Mouse (Mus musculus) spleen, adult 12 weeks (tissue): Measurements from ENCODE around the gene Nedd9.
"Not testable (repeated sequence)": the region's sequence is repeated elsewhere in the genome, so short reads cannot be mapped to it uniquely, and the experiment has no call there.

Source experiments
- DNase-seq: peaks from one replicate; pipeline ENCODE4 v3.0.0; 2022; ENCODE audit warnings: low spot score

The Nedd9 gene

DNA sequence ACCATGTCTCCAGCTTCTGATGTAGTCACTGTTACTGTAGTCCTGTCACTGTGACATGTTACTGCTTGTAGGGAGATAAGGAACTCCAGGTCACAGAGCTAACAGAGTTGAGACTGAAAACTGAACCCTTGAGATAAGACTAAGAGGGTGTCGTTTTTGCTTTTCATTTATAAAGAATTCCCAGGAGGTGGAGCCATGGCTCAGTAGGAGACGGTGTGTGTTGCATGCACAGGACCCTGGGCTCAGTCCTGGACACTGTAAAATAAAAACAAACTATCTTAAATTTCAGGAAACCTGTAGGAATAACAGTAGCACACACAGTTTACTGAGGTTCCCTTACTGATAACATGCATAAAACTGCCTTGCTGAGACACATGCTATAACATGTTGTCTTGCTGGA lies 188.6 kb downstream of the Nedd9 start:
- no peak for DNase-seq

DNA sequence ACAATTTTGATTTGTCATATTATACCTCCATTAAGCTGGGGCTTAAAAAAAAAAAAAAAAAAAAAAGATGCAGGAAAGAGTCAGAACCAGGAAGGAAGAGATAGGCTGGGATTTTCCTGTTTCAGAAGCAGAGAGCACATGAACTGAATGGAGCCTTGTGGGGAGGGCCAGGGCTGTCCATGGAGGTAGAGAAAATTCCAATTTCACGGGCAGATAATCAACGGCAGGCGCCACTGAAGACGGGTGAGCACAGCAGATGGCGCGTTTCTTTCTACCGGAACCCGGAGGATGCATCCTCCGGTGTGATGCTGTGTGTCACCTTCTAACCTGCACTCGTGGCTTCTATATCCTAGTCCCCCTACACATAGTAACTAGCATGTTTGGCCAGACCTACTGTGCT lies 190.8 kb downstream of the Nedd9 start:
- DNase-seq = no peak

DNA sequence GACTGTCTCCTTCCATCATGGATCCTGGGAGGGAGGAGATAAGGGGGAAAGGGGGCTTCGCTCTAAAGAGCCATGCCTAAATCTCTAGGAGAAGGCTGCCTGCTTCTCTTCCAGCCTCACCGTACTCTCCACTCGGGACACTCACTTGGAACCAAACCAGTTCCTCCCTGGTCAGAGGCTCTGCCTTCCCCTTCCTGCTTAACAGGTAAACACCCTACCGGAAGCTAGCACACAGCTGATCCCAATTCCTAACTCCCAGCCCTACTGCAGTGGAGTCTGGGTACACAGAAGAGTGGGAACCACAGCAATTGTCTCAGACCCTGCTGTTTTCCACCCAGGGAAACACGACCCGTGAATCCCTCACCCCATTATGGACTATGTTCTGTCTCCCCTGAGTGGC lies 191.3 kb downstream of the Nedd9 start:
- DNase-seq = no peak

DNA sequence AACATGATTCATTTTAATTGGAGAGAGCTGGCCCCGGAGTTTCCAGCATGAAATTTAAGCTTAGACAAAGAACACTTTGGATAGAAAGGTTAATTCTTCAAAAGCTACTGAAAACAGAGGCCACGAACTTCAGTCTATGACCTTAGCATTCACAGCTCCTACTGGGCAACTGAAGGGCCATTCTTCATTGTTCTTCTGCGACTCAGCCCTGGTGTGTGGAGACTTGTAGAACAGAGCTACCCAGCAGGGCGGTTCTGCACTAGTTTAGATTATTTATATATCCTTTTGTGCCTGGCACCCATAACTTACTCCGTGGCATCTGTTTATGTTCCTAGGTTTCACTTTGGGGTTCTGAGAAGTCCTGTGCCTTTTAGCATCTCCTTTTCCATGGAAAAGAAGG lies 193.6 kb downstream of the Nedd9 start:
- DNase-seq = no peak

DNA sequence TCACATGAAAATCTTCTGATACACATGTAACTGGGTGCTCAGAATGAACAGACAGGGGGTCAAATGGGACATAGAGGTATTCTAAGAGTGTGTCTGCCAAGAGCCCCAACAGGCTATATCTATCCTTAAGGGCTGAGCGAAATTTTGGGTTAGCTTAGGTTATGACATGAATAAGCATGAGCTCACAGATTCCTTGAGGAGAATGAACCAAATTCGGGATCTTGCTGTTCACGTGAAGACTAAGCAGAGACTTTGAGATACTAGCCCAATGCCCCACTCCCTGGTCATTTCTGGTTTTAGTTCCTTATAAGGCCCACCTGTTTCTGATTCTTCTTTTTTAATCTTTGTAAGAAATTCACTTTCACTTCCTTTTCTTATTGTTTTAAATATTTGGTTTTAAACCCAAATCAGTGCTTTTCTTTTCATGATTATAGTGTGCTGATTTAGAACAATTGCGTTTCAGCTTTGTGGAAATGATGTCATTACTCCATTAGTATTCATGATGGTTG lies 195.6 kb downstream of the Nedd9 start:
- DNase-seq = no peak

DNA sequence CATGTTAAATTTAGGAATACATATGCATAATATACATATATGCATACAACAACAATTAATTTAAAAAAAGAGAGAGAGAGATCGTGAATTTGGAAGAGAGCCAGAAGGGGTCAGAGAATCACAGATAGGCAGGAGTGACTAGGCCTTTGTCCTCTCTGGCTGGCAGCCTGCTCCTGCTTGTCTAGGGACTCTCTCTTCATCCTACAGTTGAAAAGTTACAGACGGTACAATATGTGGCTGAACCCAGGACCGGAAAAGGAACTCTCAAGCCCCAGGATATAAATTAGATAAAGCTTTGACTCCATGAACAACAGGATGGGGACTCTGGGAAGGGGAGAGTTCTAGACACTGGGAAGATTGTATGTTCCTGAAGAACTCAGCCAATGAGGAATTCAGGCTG lies 200.9 kb downstream of the Nedd9 start:
- DNase-seq = no peak

DNA sequence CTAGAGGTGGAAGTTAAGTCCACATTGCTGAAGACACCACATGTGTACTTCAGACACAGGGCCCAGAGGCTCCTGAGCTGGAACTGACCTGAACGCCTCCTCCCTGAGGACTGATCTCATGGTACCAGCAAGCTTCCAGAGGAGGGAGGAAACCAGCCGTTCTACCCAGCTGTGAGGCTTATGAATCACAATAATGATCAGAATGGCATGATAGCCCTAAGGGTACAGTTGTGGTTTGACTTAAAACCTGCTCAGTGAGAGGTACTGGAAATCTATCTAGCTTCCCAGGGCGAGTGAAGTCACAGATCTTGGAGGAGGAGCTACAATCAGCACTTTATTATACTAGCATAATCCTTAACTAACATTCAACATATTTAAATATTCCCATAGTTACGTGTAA lies 201.7 kb downstream of the Nedd9 start:
- no peak for DNase-seq

DNA sequence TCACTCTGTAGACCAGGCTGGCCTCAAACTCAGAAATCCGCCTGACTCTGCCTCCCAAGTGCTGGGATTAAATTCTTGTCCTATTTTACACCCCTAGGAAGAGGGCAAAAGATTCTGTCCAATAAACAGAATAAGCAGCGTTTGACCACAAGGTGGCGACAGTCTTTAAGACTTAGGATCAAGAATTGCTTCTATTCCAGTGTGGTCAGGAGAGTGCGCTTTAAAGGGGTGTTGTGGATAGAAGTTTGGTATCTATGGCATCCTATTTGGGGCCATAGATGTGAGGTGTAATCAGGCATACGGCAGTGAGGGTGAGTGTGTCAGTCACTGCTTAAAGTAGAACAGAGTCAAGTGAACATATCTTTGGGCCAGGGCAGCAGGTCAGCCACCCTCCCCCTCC lies 203.9 kb downstream of the Nedd9 start:
- DNase-seq = peak; percentile 18

DNA sequence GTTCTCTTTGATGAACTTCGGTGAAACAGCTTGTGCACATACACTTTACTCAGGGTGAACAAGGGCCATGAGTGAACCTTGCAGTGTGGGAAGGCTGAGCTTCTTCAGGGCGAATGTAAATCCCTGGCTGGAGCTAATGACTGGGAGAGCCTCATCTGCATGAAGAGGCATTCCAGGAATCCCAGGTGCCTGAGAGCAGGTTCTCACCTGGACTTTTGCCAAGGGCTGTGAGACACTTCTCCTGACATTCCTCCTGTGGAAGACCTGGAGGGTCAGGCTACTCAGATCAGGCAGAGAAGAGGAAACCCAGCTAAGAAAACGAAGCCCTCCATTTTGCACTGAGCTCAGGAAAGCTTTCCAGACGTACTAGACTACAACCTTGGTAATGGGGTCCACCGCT lies 206.5 kb downstream of the Nedd9 start:
- no peak for DNase-seq

DNA sequence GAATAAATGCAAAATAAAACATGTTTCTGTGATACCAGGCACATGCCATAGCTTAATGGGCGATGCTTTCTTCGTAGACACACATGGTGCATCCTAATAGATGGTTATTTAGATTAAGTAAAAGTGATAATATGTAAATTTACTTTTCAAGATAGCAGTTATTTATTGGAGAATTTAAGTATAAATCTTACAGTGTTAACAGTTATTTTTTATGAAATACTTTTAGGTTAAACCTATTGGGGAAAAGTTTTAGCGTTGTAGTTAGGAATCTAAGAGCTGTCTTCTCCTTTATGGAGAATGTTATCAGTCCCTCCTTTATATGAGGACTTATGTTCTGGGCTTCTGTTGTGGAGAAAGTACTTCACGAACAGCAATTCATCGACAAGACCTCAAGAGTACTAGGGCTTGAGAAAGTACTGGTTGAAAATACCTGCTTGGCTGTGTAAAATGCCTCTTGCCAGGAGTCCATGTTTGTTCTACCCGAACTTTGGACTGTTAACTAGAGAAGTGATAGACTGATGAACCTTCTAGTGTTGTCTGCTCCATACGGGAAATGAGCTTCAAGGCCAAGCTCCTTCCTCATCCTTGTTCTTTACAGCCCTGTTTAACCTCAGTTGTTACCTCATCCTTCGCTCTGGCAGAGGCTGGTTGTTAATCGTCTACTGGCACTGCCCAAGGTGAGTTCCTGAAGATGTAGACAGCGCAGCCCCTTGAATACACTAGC lies 213.1 kb downstream of the Nedd9 start, which contains the start of gene Gm17364:
Gene Gm17364, minus strand, starts transcription at position 51 of the 724 bp plus-strand sequence.
- DNase-seq = no peak

DNA sequence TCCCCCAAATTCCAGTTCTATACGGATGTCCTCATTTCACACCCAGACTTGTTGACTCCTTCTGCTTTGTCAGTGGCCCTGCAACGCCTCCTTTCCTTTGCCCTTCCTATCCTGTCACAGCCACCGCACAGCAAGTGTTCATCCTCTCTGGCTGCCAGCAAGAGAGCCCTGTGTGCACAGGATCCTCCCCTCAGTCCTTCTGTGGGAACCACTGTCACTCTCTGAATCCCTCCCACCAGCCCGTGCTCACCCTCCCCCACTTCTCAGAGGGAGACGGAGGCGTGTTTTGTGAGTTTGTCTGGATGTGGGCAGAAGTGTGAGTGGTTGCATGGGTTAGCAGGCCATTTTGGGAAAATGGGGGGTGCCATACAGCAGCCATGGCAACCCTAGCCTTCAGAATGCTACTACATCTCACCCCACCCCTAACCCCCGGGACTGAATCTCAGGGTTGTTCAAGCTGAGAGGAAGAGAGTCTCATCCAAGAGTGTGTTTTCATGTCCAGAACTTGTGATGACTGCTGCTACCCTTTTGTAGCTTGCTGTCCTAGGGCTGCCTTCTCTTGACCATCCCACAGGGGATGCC lies 219.2 kb downstream of the Nedd9 start:
- DNase-seq = no peak

DNA sequence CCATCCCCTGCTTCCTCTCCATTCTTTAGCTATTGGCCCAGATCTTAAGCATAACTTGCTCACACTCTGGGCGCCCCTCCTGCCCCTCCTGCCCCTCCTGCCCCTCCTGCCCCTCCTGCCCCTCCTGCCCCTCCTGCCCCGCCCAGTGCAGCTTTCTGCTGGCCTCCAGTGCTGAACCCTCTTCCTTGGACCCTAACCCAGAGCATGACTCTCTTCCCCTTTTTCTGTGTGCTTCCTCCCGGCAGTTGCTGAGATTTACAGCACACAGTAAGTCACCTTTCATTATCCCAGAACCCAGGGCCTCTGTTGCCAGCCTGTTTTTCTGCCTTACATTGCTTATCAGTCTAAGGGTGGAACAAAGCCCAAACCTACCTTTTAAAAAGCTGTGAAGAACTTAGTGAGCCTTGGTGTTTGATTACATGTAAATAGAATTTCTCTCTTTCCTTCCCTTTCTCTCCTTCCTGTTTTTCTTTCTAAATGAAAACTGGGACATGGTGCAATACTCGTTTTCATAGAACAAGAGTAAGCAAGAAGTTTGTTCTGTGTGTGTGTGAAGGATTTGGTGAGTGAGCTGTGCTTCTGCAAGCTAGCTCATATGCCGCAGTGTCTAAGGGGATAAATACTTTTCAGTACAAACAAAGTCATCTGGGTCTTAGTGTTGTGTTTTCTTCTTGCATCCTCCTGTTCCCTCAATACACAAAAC lies 223.7 kb downstream of the Nedd9 start:
- no peak for DNase-seq

DNA sequence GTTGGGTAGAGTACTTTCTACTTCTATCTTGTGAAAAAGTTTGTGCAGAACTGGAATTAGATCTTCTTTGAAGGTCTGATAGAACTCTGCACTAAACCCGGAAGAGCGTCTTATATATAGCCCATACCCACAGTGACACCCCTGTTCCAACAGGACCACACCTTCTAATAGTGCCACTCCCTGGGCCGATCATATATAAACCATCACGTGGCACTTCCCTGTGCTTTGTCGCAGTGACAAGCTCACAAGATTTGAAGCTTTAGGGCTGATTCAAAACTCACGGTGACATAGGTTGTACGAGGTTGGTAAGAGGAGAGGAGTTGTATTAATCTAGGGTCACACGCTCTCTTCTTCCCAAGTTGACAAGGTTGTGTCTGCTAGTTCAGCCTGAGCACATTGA lies 225.5 kb downstream of the Nedd9 start:
- DNase-seq = not testable (repeated sequence)
